Comparison of ENCODE assay signal across 32 mouse cellular contexts in genomic region chr5:19565636-19566035, GRCm38 (mm10).
DNase-seq lines count a peak whose midpoint lies in the region; ATAC-seq and TF ChIP-seq lines count a peak whose summit lies in the region.
"Had no signal": no experiment of that assay in that cellular context is flagged by ENCODE, and none has a peak within 500 bp of the region (broad histone marks: within the 10 kb centered on the region; RNA-seq: fewer than 3 reads in every experiment).

No protein-coding gene starts in this region.

- H3K4me2 ChIP-seq in kidney, embryonic 16.5 days (replicated peaks; ENCODE audit: low read depth, low read length), result no peak overlapping the region
- H3K4me2 ChIP-seq: embryonic facial prominence, embryonic 15.5 days; forebrain, embryonic 13.5 days; heart, embryonic 11.5 days; hindbrain, embryonic 12.5 days; intestine, embryonic 15.5 days; liver, embryonic 15.5 days; lung, embryonic 14.5 days; neural tube, embryonic 15.5 days had no signal

- no peak overlapping the region for H3K9ac ChIP-seq in kidney, embryonic 16.5 days (replicated peaks; ENCODE audit: low read length)
- no peak overlapping the region for H3K9ac ChIP-seq in ES-E14 (ENCODE audit: insufficient read depth, low read depth, low read length, poor library complexity, severe bottlenecking)
- H3K9ac ChIP-seq: embryonic facial prominence, embryonic 15.5 days; forebrain, embryonic 13.5 days; hindbrain, embryonic 12.5 days; intestine, embryonic 15.5 days; liver, embryonic 15.5 days; lung, embryonic 14.5 days; neural tube, embryonic 15.5 days had no signal

- no peaks in the 10 kb centered on the region for H3K36me3 ChIP-seq in kidney, embryonic 16.5 days (ENCODE audit: insufficient read depth, low read length)
- no peaks in the 10 kb centered on the region for H3K36me3 ChIP-seq in ES-E14 (ENCODE audit: control insufficient read depth, insufficient read depth, low read length, poor library complexity, severe bottlenecking)
- H3K36me3 ChIP-seq: embryonic facial prominence, embryonic 15.5 days; G1E; hindbrain, embryonic 12.5 days; intestine, embryonic 15.5 days; liver, embryonic 15.5 days; neural tube, embryonic 15.5 days had no signal

- H3K4me3 ChIP-seq in kidney, embryonic 16.5 days (ENCODE audit: low read length), result no peak overlapping the region
- H3K4me3 ChIP-seq in ES-E14 (ENCODE audit: insufficient read depth in 1 of 2, low read depth in 1 of 2, low read length in 2 of 2, poor library complexity in 1 of 2, severe bottlenecking in 1 of 2), result no peak overlapping the region
- H3K4me3 ChIP-seq: embryonic facial prominence, embryonic 15.5 days; forebrain, embryonic 13.5 days; hindbrain, embryonic 12.5 days; intestine, embryonic 15.5 days; liver, embryonic 15.5 days; neural tube, embryonic 15.5 days had no signal

- 72% methylated on average over 3 of the region's 3 CpGs for WGBS in kidney, embryonic 16.5 days

- no peaks in the 10 kb centered on the region for H3K27me3 ChIP-seq in kidney, embryonic 16.5 days (ENCODE audit: insufficient read depth, low read length)
- H3K27me3 ChIP-seq: embryonic facial prominence, embryonic 15.5 days; forebrain, embryonic 13.5 days; hindbrain, embryonic 12.5 days; intestine, embryonic 15.5 days; liver, embryonic 15.5 days; neural tube, embryonic 15.5 days had no signal

- H3K9me3 ChIP-seq in kidney, embryonic 16.5 days (ENCODE audit: low read length), result no peaks in the 10 kb centered on the region
- H3K9me3 ChIP-seq in ES-E14 (ENCODE audit: control insufficient read depth, insufficient read depth, low read depth, low read length), result no peaks in the 10 kb centered on the region
- H3K9me3 ChIP-seq: embryonic facial prominence, embryonic 15.5 days; forebrain, embryonic 13.5 days; G1E; hindbrain, embryonic 12.5 days; intestine, embryonic 15.5 days; liver, embryonic 15.5 days; neural tube, embryonic 15.5 days had no signal

- DNase-seq in kidney, adult 18-20 months, result peak; percentile 10
- DNase-seq in 3T3-L1 (ENCODE audit: low read depth, low spot score) (peak; percentile 15), ES-E14 (ENCODE audit: low read depth, low spot score) (peak; percentile 3), MN1 (ENCODE audit: low spot score) (no peak)
- DNase-seq in fibroblast of lung, adult 2 months (ENCODE audit: low read depth), result peak; percentile 7
- DNase-seq in adrenal gland, adult 2 months, result no peak
- DNase-seq: adrenal gland, adult 8-10 months; cerebellum, adult 8-10 months; embryo, embryonic 11 days; gastrocnemius, postnatal 14 days; heart, adult 18-20 months; heart, postnatal 36 days; layer of hippocampus, postnatal 36 days; left cerebral cortex, postnatal 4 days; liver; lung, embryonic 14.5 days; lung, postnatal 14 days; midbrain, embryonic 14.5 days; retina, postnatal 1 day; right cerebral cortex, postnatal 14 days had no signal

- no peak overlapping the region for H3K27ac ChIP-seq in kidney, embryonic 16.5 days (ENCODE audit: low read length)
- H3K27ac ChIP-seq in ES-E14 (ENCODE audit: insufficient read depth, low read depth, low read length, poor library complexity, severe bottlenecking), result peak overlapping the region; percentile 74; the same call in 1 of the 2 replicates
- H3K27ac ChIP-seq: embryonic facial prominence, embryonic 15.5 days; forebrain, embryonic 13.5 days; hindbrain, embryonic 12.5 days; hindbrain, postnatal 0 days; intestine, embryonic 15.5 days; liver, embryonic 15.5 days; neural tube, embryonic 15.5 days had no signal

- no peak for ATAC-seq in kidney, embryonic 16.5 days (ENCODE audit: low FRiP score, low TSS enrichment)
- ATAC-seq: activated CD4-positive, CD25-positive, alpha-beta regulatory T cell, adult 4 months; CD4-positive, CD25-positive, alpha-beta regulatory T cell, adult 4 months; forebrain, embryonic 13.5 days; hindbrain, postnatal 0 days; intestine, embryonic 15.5 days had no signal

- in situ Hi-C loops in ES-E14 (cut with MboI; ENCODE audit: low sequenced_read_pairs in 2 of 2, unreplicated experiment in 2 of 2), result no loop called here

- no peaks in the 10 kb centered on the region for H3K4me1 ChIP-seq in kidney, embryonic 16.5 days (ENCODE audit: insufficient read depth, low read length)
- peaks cover 0 to 6% of the 10 kb centered on the region in 2 experiments; a peak in 1 of 4 replicates for H3K4me1 ChIP-seq in ES-E14 (ENCODE audit: control insufficient read depth in 2 of 2, insufficient read depth in 2 of 2, low read length in 2 of 2, poor library complexity in 1 of 2)
- H3K4me1 ChIP-seq: forebrain, embryonic 13.5 days; hindbrain, embryonic 12.5 days; intestine, embryonic 15.5 days; liver, embryonic 15.5 days; neural tube, embryonic 15.5 days had no signal

TF ChIP-seq in ES-E14, 5 proteins besides CTCF, POLR2A, EP300 and RAD21:
- no peak for TF ChIP-seq ZNF384 (IDR thresholded peaks at IDR 0.05; ENCODE audit: low read depth, low read length)
- no peak for TF ChIP-seq MAFK (IDR thresholded peaks at IDR 0.05; ENCODE audit: insufficient read depth, low read depth, low read length)
- no peak for TF ChIP-seq CHD2 (IDR thresholded peaks at IDR 0.05; ENCODE audit: low read depth, low read length)
- TF ChIP-seq ZC3H11A (IDR thresholded peaks at IDR 0.05; ENCODE audit: borderline replicate concordance, low read depth, low read length), result no peak
- no peak for TF ChIP-seq HCFC1 (IDR thresholded peaks at IDR 0.05; ENCODE audit: borderline replicate concordance, insufficient read depth, low read length)

Comparison
In these comparisons a context has a peak if more than half of its experiments do, and no peak if none do; other contexts are left out.
1. DNase-seq: peak in kidney, adult 18-20 months (single experiment), 3T3-L1 (single experiment), ES-E14 (single experiment) and fibroblast of lung, adult 2 months (single experiment); none in adrenal gland, adult 2 months (single experiment) and MN1 (single experiment).